Mouse (Mus musculus): ENCODE results near the gene Bola1. TPM values are rescaled to one million over a fixed set of nuclear protein-coding genes. Genes with fewer than 3 reads are reported as not detected.

Gene Bola1
- polyA plus RNA-seq, 1 experiment from 2014 or later: 42.5 TPM

- Histone ChIP-seq H3K9me3 (no peaks in the 10 kb centered on the region), H3K36me3 (no peaks in the 10 kb centered on the region), H3K4me1 (peaks cover 23% of the 10 kb centered on the region), H3K27ac (replicated peaks) (no peak overlapping the region), H3K4me2 (no peak overlapping the region), H3K4me3 (no peak overlapping the region), H3K9ac (no peak overlapping the region), H3K27me3 (replicated peaks) (no peaks in the 10 kb centered on the region)
- no peak for ATAC-seq (ENCODE audit: extremely low read depth, insufficient number of reproducible peaks, low FRiP score, low TSS enrichment)
- WGBS: 44% methylated on average over 3 of the region's 3 CpGs
These were observed 16.3 kb upstream of the Bola1 start for GRCm38 (mm10) chr3:96235836-96236235.

GRCm38 (mm10) chr3:96234914-96235313 lies 15.4 kb upstream of the Bola1 start:
- 92% methylated on average over 2 of the region's 2 CpGs for WGBS
- H3K27ac ChIP-seq (replicated peaks): no peak overlapping the region
- peaks cover 19% of the 10 kb centered on the region for H3K4me1 ChIP-seq
- no peak overlapping the region for H3K4me2 ChIP-seq
- no peak for ATAC-seq (ENCODE audit: extremely low read depth, insufficient number of reproducible peaks, low FRiP score, low TSS enrichment)
- H3K9me3 ChIP-seq: no peaks in the 10 kb centered on the region
- H3K4me3 ChIP-seq: no peak overlapping the region
- H3K36me3 ChIP-seq: no peaks in the 10 kb centered on the region
- no peak overlapping the region for H3K9ac ChIP-seq
- no peaks in the 10 kb centered on the region for H3K27me3 ChIP-seq (replicated peaks)

GRCm38 (mm10) chr3:96231758-96232120 lies 12.2 kb upstream of the Bola1 start:
- Histone ChIP-seq H3K4me1 (peaks cover 12% of the 10 kb centered on the region), H3K27ac (replicated peaks) (no peak overlapping the region), H3K36me3 (no peaks in the 10 kb centered on the region), H3K9ac (no peak overlapping the region), H3K4me3 (no peak overlapping the region), H3K4me2 (no peak overlapping the region), H3K27me3 (replicated peaks) (no peaks in the 10 kb centered on the region), H3K9me3 (no peaks in the 10 kb centered on the region)
- 37% methylated on average over 2 of the region's 2 CpGs for WGBS
- ATAC-seq (ENCODE audit: extremely low read depth, insufficient number of reproducible peaks, low FRiP score, low TSS enrichment): no peak

GRCm38 (mm10) chr3:96230910-96231757 lies 11.6 kb upstream of the Bola1 start:
- no peak overlapping the region for H3K4me3 ChIP-seq
- no peak overlapping the region for H3K9ac ChIP-seq
- peaks cover 14% of the 10 kb centered on the region for H3K4me1 ChIP-seq
- H3K27me3 ChIP-seq (replicated peaks): no peaks in the 10 kb centered on the region
- no peak for ATAC-seq (ENCODE audit: extremely low read depth, insufficient number of reproducible peaks, low FRiP score, low TSS enrichment)
- no peaks in the 10 kb centered on the region for H3K9me3 ChIP-seq
- H3K27ac ChIP-seq (replicated peaks): no peak overlapping the region
- 58% methylated on average over 4 of the region's 4 CpGs for WGBS
- H3K4me2 ChIP-seq: no peak overlapping the region
- no peaks in the 10 kb centered on the region for H3K36me3 ChIP-seq

- no peaks in the 10 kb centered on the region for H3K9me3 ChIP-seq
- ATAC-seq (ENCODE audit: extremely low read depth, insufficient number of reproducible peaks, low FRiP score, low TSS enrichment): no peak
- H3K27ac ChIP-seq (replicated peaks): no peak overlapping the region
- no peaks in the 10 kb centered on the region for H3K36me3 ChIP-seq
- no peak overlapping the region for H3K4me3 ChIP-seq
- peaks cover 21% of the 10 kb centered on the region for H3K4me1 ChIP-seq
- H3K9ac ChIP-seq: no peak overlapping the region
- no peaks in the 10 kb centered on the region for H3K27me3 ChIP-seq (replicated peaks)
- H3K4me2 ChIP-seq: no peak overlapping the region
- WGBS: 65% methylated on average over 2 of the region's 2 CpGs
These were observed 10.9 kb upstream of the Bola1 start for GRCm38 (mm10) chr3:96230404-96230803.

GRCm38 (mm10) chr3:96228828-96229227 lies 9.3 kb upstream of the Bola1 start:
- H3K27ac ChIP-seq (replicated peaks): no peak overlapping the region
- no peak for ATAC-seq (ENCODE audit: extremely low read depth, insufficient number of reproducible peaks, low FRiP score, low TSS enrichment)
- H3K4me2 ChIP-seq: no peak overlapping the region
- no peaks in the 10 kb centered on the region for H3K36me3 ChIP-seq
- H3K4me3 ChIP-seq: no peak overlapping the region
- H3K9ac ChIP-seq: no peak overlapping the region
- no peaks in the 10 kb centered on the region for H3K9me3 ChIP-seq
- H3K27me3 ChIP-seq (replicated peaks): no peaks in the 10 kb centered on the region
- whole genome bisulfite sequencing: 75% methylated on average over 2 of the region's 2 CpGs
- peaks cover 34% of the 10 kb centered on the region for H3K4me1 ChIP-seq

GRCm38 (mm10) chr3:96226695-96227648 lies 7.5 kb upstream of the Bola1 start:
- ATAC-seq (ENCODE audit: extremely low read depth, insufficient number of reproducible peaks, low FRiP score, low TSS enrichment): no peak
- no peak overlapping the region for H3K9ac ChIP-seq
- no peaks in the 10 kb centered on the region for H3K9me3 ChIP-seq
- H3K27me3 ChIP-seq (replicated peaks): no peaks in the 10 kb centered on the region
- no peak overlapping the region for H3K27ac ChIP-seq (replicated peaks)
- H3K4me1 ChIP-seq: peaks cover 50% of the 10 kb centered on the region
- H3K36me3 ChIP-seq: no peaks in the 10 kb centered on the region
- WGBS: 65% methylated on average over 8 of the region's 8 CpGs
- H3K4me3 ChIP-seq: no peak overlapping the region
- H3K4me2 ChIP-seq: no peak overlapping the region

- Histone ChIP-seq H3K4me2 (peak overlapping the region; percentile 18; the same call in 1 of the 2 replicates), H3K9ac (peak overlapping the region; percentile 56; the same call in 1 of the 2 replicates), H3K9me3 (no peaks in the 10 kb centered on the region), H3K4me1 (peaks cover 57% of the 10 kb centered on the region), H3K36me3 (no peaks in the 10 kb centered on the region), H3K27ac (replicated peaks) (no peak overlapping the region), H3K4me3 (no peak overlapping the region), H3K27me3 (replicated peaks) (no peaks in the 10 kb centered on the region)
- WGBS: 36% methylated on average over 2 of the region's 2 CpGs
- no peak for ATAC-seq (ENCODE audit: extremely low read depth, insufficient number of reproducible peaks, low FRiP score, low TSS enrichment)
These were observed 5.9 kb upstream of the Bola1 start for GRCm38 (mm10) chr3:96225421-96225820.

- no peaks in the 10 kb centered on the region for H3K27me3 ChIP-seq (replicated peaks)
- no peak overlapping the region for H3K27ac ChIP-seq (replicated peaks)
- 86% methylated on average over 4 of the region's 4 CpGs for whole genome bisulfite sequencing
- H3K9me3 ChIP-seq: no peaks in the 10 kb centered on the region
- no peak for ATAC-seq (ENCODE audit: extremely low read depth, insufficient number of reproducible peaks, low FRiP score, low TSS enrichment)
- H3K4me1 ChIP-seq: peaks cover 64% of the 10 kb centered on the region
- H3K36me3 ChIP-seq: no peaks in the 10 kb centered on the region
- H3K9ac ChIP-seq: peak overlapping the region; percentile 89; the same call in 1 of the 2 replicates
- H3K4me3 ChIP-seq: no peak overlapping the region
- H3K4me2 ChIP-seq: peak overlapping the region; percentile 82
These were observed 3.3 kb upstream of the Bola1 start for GRCm38 (mm10) chr3:96222774-96223173.

GRCm38 (mm10) chr3:96221640-96222038 lies 2.1 kb upstream of the Bola1 start:
- H3K4me2 ChIP-seq: peak overlapping the region; percentile 82
- no peak for ATAC-seq (ENCODE audit: extremely low read depth, insufficient number of reproducible peaks, low FRiP score, low TSS enrichment)
- no peaks in the 10 kb centered on the region for H3K9me3 ChIP-seq
- H3K4me3 ChIP-seq: peak overlapping the region; percentile 74
- H3K9ac ChIP-seq: peak overlapping the region; percentile 89
- no peaks in the 10 kb centered on the region for H3K27me3 ChIP-seq (replicated peaks)
- peaks cover 56% of the 10 kb centered on the region for H3K4me1 ChIP-seq
- no peaks in the 10 kb centered on the region for H3K36me3 ChIP-seq
- peak overlapping the region; percentile 98 for H3K27ac ChIP-seq (replicated peaks)
- WGBS: 30% methylated on average over 9 of the region's 9 CpGs
